ENCODE assay signal across 13 mouse cellular contexts in genomic region chr9:41050331-41051079, GRCm38 (mm10). TPM values are rescaled to one million over a fixed set of nuclear protein-coding genes. Genes with fewer than 3 reads are reported as not detected.
A peak's percentile ranks its signal among the peaks of the same experiment; 100 is the strongest.
DNase-seq lines count a peak whose midpoint lies in the region; ATAC-seq and TF ChIP-seq lines count a peak whose summit lies in the region.
"Had no signal": no experiment of that assay in that cellular context is flagged by ENCODE, and none has a peak within 500 bp of the region (broad histone marks: within the 10 kb centered on the region; RNA-seq: fewer than 3 reads in every experiment).

No protein-coding gene starts in this region.

- ATAC-seq in forebrain, embryonic 14.5 days = no peak
- no peak for ATAC-seq in hindbrain, embryonic 12.5 days (ENCODE audit: low FRiP score)
- ATAC-seq in midbrain, postnatal 0 days (ENCODE audit: low FRiP score) = no peak
- no peak for ATAC-seq in monocyte, adult 5-6 weeks (replicated peaks; ENCODE audit: insufficient number of reproducible peaks, low FRiP score, low TSS enrichment, poor library complexity, severe bottlenecking)

- no peak overlapping the region for H3K4me3 ChIP-seq in forebrain, embryonic 14.5 days (ENCODE audit: low read depth, low read length)
- H3K4me3 ChIP-seq in hindbrain, embryonic 12.5 days = no peak overlapping the region
- no peak overlapping the region for H3K4me3 ChIP-seq in midbrain, postnatal 0 days (ENCODE audit: low read depth, low read length)
- H3K4me3 ChIP-seq: embryonic facial prominence, embryonic 15.5 days; liver, embryonic 15.5 days; megakaryocyte, embryonic 14.5 days had no signal

- H3K36me3 ChIP-seq in forebrain, embryonic 14.5 days (ENCODE audit: control insufficient read depth, insufficient read depth, low read length) = no peaks in the 10 kb centered on the region
- H3K36me3 ChIP-seq in hindbrain, embryonic 12.5 days = no peaks in the 10 kb centered on the region
- H3K36me3 ChIP-seq in midbrain, postnatal 0 days (ENCODE audit: insufficient read depth, low read length) = peaks cover 3% of the 10 kb centered on the region; the same call in 1 of the 2 replicates
- H3K36me3 ChIP-seq: embryonic facial prominence, embryonic 15.5 days; liver, embryonic 15.5 days had no signal

- DNase-seq in left cerebral cortex, postnatal 25 days (ENCODE audit: low spot score in 2 of 2) = peak; percentile 22 to 87
- DNase-seq in left cerebral cortex, postnatal 10 days (ENCODE audit: extremely low spot score in 1 of 2, low spot score in 2 of 2) = no peak
- DNase-seq in forebrain, embryonic 14.5 days (ENCODE audit: low spot score) = no peak
- DNase-seq in midbrain, postnatal 0 days (ENCODE audit: low spot score) = no peak
- no peak for DNase-seq in adrenal gland, postnatal 36 days
- DNase-seq: heart, postnatal 10 days had no signal

- WGBS in forebrain, embryonic 14.5 days = 82% methylated on average over 12 of the region's 12 CpGs
- 71% methylated on average over 12 of the region's 12 CpGs for WGBS in hindbrain, embryonic 12.5 days
- WGBS in midbrain, postnatal 0 days = 68% methylated on average over 12 of the region's 12 CpGs

- H3K9ac ChIP-seq in forebrain, embryonic 14.5 days (ENCODE audit: low read length) = no peak overlapping the region
- no peak overlapping the region for H3K9ac ChIP-seq in hindbrain, embryonic 12.5 days
- H3K9ac ChIP-seq in midbrain, postnatal 0 days (replicated peaks; ENCODE audit: low read length, poor library complexity, severe bottlenecking) = no peak overlapping the region
- H3K9ac ChIP-seq: embryonic facial prominence, embryonic 15.5 days; liver, embryonic 15.5 days had no signal

- H3K27me3 ChIP-seq in forebrain, embryonic 14.5 days (replicated peaks; ENCODE audit: control insufficient read depth, insufficient read depth, low read length) = no peaks in the 10 kb centered on the region
- H3K27me3 ChIP-seq in hindbrain, embryonic 12.5 days = no peaks in the 10 kb centered on the region
- H3K27me3 ChIP-seq in midbrain, postnatal 0 days (ENCODE audit: insufficient read depth, low read length) = no peaks in the 10 kb centered on the region
- H3K27me3 ChIP-seq: embryonic facial prominence, embryonic 15.5 days; liver, embryonic 15.5 days; megakaryocyte, embryonic 14.5 days had no signal

- H3K27ac ChIP-seq in forebrain, embryonic 14.5 days (ENCODE audit: low read depth, low read length) = peak overlapping the region; percentile 56; the same call in 1 of the 2 replicates
- H3K27ac ChIP-seq in hindbrain, embryonic 12.5 days = peak overlapping the region; percentile 76
- peak overlapping the region; percentile 72 for H3K27ac ChIP-seq in midbrain, postnatal 0 days (ENCODE audit: low read depth, low read length)
- H3K27ac ChIP-seq: embryonic facial prominence, embryonic 15.5 days; liver, embryonic 15.5 days had no signal

- intact Hi-C loops in left cerebral cortex, postnatal 25 days (cut with DNase I) = loop anchor here (5.0 kb wide), 2 partner anchors 67 to 107 kb away; no protein-coding TSS in a partner anchor
- intact Hi-C loops in left cerebral cortex, postnatal 10 days (cut with DNase I) = no loop called here

- no peaks in the 10 kb centered on the region for H3K9me3 ChIP-seq in forebrain, embryonic 14.5 days (replicated peaks; ENCODE audit: control insufficient read depth, low read length)
- H3K9me3 ChIP-seq in hindbrain, embryonic 12.5 days (replicated peaks) = no peaks in the 10 kb centered on the region
- no peaks in the 10 kb centered on the region for H3K9me3 ChIP-seq in midbrain, postnatal 0 days (ENCODE audit: low read length)
- H3K9me3 ChIP-seq: embryonic facial prominence, embryonic 15.5 days; liver, embryonic 15.5 days; megakaryocyte, embryonic 14.5 days had no signal

- no peak for TF ChIP-seq CTCF in midbrain, postnatal 0 days (IDR thresholded peaks at IDR 0.05)

- peaks cover 5% of the 10 kb centered on the region; the same call in 1 of the 2 replicates for H3K4me1 ChIP-seq in forebrain, embryonic 14.5 days (ENCODE audit: control insufficient read depth, insufficient read depth, low read length)
- H3K4me1 ChIP-seq in hindbrain, embryonic 12.5 days = peaks cover 11% of the 10 kb centered on the region
- H3K4me1 ChIP-seq in midbrain, postnatal 0 days (ENCODE audit: insufficient read depth, low read length) = no peaks in the 10 kb centered on the region; the same call in 1 of the 2 replicates

- no peak overlapping the region for H3K4me2 ChIP-seq in forebrain, embryonic 14.5 days (ENCODE audit: low read length)
- no peak overlapping the region for H3K4me2 ChIP-seq in hindbrain, embryonic 12.5 days (replicated peaks)
- no peak overlapping the region for H3K4me2 ChIP-seq in midbrain, postnatal 0 days (ENCODE audit: low read depth, low read length, poor library complexity, severe bottlenecking)
- H3K4me2 ChIP-seq: embryonic facial prominence, embryonic 15.5 days; liver, embryonic 15.5 days had no signal

RNA-seq across cellular contexts. Expression of gene Crtam, which starts 46.1 kb away (rescaled TPM):
- total RNA-seq in left cerebral cortex, postnatal 25 days (2021) = not detected
- under 1 TPM in 1 of 2 experiments, not detected in 1; 0.10 TPM for total RNA-seq in left cerebral cortex, postnatal 10 days (2021)
- 0.08 TPM in 1 of 2 replicates, not detected in the other for polyA plus RNA-seq in forebrain, embryonic 14.5 days (2014; fragmentation: Nextera tagmentation; extraction: Ambion mirVana)
- 0.18 and 0.30 TPM in 2 replicates for polyA plus RNA-seq in hindbrain, embryonic 12.5 days (2016; fragmentation: Nextera tagmentation; extraction: Ambion mirVana)
- 0.05 TPM in 1 of 2 replicates, not detected in the other for total RNA-seq in midbrain, postnatal 0 days (2014; rRNA removed)
- 0.28 and 0.37 TPM in 2 replicates for polyA plus RNA-seq in midbrain, postnatal 0 days (2015; fragmentation: Nextera tagmentation; extraction: Ambion mirVana)
- total RNA-seq in monocyte, adult 5-6 weeks (2017) = 2.6 to 16.5 TPM (median 10.8 TPM) in 3 replicates
- total RNA-seq in adrenal gland, postnatal 36 days (2021) = not detected
- total RNA-seq: gastrocnemius, adult 8-10 months; layer of hippocampus, postnatal 10 days had no signal
- polyA plus RNA-seq: liver, embryonic 15.5 days had no signal

Comparison
In these comparisons a context has a peak if more than half of its experiments do, and no peak if none do; other contexts are left out.
1. DNase-seq: peak in left cerebral cortex, postnatal 25 days (2 of 2); none in left cerebral cortex, postnatal 10 days (0 of 2), forebrain, embryonic 14.5 days (single experiment), midbrain, postnatal 0 days (single experiment) and adrenal gland, postnatal 36 days (0 of 2).
2. Peak in every context shown above with its lines, with median percentiles within 50 percentile points of each other: H3K27ac ChIP-seq.